Mouse (Mus musculus): ENCODE measurements around the gene Neto2.

Neto2 gene

DNA sequence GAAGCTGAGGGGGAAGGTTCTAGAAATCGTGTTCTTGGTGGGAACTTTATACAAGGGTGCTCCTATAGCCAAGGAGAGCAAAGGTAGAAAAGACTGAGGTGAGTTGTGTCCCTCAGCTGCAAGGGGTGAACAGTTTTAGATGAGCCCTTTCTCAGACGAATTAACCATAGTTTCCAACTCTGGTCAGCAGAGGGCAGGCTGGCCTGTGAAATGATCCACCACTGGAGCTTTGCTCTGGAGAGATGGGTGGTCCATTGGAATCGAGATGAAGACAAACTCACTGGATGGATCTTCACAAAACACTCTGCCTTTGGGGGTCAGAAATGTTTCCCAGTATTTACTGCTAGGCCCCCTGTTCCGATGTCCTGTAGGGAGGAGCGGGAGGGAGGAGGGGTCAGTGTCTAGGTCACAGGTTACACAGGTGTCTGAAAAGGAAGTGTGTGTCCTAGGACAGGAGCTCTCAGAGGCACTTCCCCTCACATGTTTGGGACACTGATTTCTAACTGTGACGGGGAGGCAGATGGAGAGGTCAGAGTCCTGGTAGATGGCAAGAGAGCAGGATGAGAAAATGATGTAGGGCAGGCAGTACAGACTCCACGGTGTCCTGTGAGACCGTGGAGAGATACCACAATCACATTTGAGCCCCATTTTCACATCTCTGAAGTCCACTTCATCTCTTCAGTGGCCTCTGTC is 97.4 kb downstream of the Neto2 start:
- no peak for DNase-seq (ENCODE audit: low read depth in 1 of 2, low spot score in 2 of 2)

DNA sequence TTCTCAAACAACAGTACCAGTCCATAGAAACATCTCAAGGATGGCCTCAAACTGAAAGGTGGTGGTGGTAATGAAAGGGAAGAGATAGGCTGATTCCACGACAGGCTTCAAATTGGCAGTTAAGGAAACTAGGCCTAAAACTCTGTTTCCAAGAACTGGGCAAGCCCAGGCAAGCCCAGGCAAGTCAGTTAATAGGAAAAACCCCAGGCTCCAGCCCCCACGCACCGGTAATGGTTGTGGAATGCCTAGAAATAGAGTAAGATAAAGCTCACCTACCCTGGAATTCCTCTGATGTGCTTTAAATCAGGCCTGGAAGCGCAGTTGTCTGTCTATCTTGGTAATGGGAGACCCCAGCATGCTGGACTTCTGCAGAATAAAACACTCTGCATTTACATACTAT is 98.0 kb downstream of the Neto2 start:
- no peak for DNase-seq (ENCODE audit: low read depth in 1 of 2, low spot score in 2 of 2)

DNA sequence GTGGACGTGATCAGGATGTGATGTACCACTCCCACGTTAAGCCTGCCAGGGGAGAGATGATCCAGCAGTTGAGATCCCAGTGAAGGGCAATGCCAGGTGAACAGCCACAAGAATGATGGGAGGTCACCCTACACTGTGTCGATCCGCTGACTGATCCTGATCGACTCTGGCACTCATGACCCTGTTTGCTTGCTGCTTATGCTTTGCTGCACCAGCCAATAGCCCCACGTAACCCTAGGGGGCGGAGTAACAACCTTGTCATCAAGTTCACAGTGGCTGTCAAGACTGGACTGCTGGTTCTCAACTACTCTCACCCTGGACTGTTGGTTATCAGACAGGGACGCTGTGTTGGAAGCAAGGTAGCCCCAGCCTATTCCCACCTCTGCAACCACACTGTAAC is 99.0 kb downstream of the Neto2 start:
- no peak for DNase-seq (ENCODE audit: low read depth in 1 of 2, low spot score in 2 of 2)

DNA sequence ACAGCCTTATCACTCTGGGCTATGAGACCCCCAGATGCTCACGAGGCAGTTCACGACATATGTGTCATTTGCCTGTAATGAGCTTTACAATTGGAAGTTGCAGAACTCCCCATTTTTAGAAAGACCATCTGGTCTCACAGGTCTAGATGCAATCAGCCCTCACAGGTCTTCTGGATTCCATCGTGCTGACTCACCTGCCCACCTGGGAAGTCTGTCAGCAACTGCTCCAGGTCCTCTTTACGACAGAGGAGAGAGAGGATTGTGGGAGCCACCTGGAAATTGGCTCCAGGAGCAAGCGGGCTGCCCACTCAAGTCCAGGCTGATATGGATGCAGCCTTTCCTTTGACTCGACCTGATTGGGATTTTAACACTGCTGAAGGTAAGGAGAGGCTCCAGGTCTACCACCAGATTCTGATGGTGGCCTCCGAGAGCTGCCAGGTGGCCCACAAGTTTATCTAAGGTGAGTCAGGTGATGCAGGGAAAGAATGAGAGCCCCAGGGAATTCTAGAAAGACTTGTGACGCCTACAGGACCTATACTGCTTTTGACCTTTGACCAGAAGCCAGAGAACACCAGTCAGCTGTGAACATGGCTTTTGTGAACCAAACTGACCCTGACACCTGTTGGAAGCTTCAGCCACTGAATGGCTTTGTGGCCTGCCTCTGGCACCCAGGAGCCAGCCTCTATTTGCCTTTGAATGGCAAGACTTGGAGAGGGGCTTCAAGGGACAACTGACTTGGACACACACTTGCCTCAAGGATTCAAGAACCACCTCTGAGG is 103.1 kb downstream of the Neto2 start:
- DNase-seq (ENCODE audit: low read depth in 1 of 2, low spot score in 2 of 2), result no peak

DNA sequence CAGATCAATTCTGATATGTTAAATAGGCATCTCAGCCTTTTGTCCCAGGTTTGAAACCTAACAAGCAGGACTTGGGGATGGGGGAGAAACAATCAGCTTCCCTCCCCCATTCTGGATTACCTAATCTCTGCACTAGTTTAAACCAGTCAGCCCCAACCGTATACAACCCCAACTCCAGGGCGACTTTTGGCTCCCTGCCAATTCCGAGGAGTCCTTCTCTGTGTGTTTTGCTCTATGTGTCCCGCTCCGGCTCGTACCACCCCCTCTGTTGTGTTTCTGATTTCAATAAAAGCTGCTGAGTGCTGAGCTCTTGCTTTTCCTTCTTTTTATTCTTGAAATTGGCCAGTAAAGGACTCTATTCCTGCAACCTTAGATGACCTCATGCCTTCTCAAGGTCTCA is 105.3 kb downstream of the Neto2 start:
- DNase-seq (ENCODE audit: low read depth in 1 of 2, low spot score in 2 of 2), result no peak

DNA sequence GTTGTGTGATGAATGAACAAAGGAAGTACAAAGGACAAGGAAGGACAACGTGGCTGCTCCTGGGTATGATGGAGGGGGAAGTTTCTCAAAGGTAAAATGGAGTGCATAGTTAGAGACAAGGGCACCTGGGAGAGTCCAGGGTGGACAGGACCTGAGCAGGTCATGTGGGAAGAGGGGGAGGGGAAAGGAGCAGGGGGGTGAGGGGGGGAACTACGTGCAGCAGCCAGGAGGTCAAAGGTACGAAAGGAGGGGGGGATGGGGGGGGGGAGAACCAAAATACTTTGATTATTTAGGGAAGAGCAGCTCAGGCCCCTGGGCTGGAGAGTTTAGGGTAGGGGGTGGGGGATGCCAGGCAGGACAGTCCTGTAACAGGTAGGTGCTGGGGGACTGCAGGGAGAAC is 105.7 kb downstream of the Neto2 start:
- no peak for DNase-seq (ENCODE audit: low read depth in 1 of 2, low spot score in 2 of 2)

DNA sequence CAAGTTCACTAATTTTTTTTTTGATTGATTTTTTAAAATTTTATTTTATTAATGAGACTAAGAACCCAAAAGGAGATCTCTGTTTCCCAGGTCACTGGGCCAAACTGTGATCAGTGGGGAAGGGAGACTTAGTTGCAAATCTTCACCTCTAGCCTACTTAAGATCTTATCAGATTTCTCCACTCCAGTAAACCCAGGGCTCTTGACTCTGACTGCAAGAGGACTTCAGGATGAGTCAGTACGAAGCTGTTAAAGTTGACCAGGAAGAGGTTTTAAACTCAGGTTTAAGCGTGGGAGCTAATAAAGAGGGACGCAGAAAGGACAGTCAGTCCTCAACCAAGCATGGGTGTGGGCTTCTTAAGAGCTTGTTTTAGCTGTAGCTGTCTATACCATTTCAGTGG is 107.4 kb downstream of the Neto2 start:
- no peak for DNase-seq (ENCODE audit: low read depth in 1 of 2, low spot score in 2 of 2)

DNA sequence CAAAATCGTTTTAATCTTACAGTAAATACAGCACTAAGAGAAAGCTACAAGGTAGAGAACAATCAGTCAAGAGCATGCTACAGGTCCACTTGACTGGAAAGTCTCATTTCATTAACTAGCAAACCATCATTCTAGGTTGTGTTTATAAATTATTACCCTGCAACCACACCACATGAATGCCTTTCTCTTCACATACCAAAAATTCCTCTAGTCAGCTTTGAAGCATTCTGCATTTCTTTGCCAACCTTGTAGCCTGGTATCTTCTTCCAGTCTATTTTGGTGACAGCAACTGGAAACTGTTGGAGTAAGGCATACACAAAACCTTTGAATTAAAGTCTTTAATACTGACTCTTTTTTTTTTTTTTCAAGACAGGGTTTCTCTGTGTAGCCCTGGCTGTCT is 109.2 kb downstream of the Neto2 start:
- DNase-seq (ENCODE audit: low read depth in 1 of 2, low spot score in 2 of 2), result no peak

DNA sequence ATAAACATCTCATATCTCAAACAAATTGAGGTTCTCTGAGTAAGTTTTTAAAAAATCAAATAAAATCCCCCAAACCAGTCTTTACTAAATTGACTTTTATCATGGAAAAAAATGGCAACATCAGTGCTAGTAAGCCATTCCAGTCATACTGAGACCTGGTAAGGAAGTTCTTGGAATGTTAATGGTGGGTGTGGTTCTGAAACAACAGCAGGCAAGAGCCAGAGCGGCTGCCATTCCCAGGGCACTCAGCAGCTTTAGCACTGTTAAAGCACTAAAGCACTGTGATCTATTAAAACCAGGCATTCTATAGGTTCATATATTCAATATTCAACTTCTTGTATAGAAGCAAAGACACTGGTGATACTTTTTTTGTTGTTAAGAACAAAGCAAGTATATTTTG is 110.5 kb downstream of the Neto2 start:
- no peak for DNase-seq (ENCODE audit: low read depth in 1 of 2, low spot score in 2 of 2)

DNA sequence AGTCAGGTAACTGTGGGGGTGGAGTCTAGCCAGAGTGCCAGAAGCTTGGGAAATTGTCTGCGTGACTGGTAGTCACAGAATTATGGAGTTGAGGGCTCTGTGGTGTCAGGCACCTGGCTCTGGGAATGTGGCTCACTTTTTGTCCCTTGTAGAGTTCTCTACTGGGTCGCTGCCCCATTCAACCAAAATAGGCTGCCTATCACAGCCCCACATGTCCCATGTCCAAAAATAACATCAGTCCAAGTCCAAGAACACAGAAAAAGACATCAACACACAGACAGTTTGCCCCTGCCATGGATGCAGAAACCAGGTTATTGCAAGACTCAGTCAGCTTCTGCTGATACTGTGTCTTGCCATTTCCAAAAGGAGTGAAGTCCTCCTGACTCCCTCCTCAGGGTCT is 112.1 kb downstream of the Neto2 start:
- no peak for DNase-seq (ENCODE audit: low read depth in 1 of 2, low spot score in 2 of 2)

Measured in monocyte, adult 2 months (primary cell).